Mouse (Mus musculus) right cerebral cortex, postnatal 10 days (tissue): ENCODE results near the gene Enah.

Experiments
- DNase-seq, 2 experiments: peaks; one replicate each; pipeline ENCODE4 v3.0.0; 2021; ENCODE audit warnings: low spot score in 2 of 2

Gene Enah

DNA sequence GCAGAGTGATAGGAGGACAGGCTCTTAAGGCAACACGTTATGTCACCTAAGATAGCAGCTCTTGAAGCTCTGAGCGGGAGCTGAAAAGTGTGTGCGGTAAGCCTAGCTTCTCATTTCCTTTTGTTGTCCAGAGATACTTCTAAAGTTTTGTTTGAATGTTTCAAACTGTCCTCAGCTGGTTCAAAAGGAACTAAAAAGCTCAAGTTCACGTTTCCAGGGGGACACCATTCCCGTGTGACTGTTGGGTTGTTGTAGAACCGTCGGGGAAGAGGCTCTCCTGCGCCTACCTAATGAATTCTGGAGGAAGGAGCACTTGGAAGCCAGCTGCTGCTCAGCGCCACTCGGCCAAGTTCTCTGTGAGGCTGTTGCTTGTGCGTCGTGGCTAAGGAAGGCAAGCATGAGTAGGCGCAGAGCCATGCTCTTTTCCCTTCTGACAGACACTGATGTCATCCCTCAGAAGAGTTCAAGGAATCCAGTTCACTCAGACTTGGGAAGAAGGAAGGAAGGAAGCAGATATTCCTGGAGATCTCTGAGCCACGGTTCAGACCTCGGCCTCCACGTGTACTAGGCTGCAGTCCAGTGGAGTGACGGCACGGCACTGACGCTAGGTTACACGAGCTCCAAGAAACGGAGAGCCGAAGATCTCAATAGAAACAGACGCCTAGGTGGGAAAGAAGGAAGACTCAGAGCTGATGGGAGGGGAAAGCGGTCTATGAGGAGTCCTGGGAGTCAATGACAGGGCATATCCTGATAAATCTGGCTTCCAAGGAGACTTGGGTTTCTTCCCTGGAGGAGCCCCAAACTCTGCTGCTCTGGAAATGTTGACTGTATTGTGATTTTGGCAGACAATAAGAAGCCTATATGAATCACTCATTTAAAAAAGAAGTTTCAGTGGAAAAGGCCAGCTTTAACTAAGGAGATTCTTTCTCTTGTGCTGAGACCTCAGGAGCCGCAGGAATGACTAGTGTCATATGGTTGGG lies 8.7 kb upstream of the Enah start:
- DNase-seq = peak in 1 of 2 experiments; percentile 38

- DNase-seq = no peak
These were observed 7.7 kb upstream of the Enah start for GRCm38 (mm10) chr1:182027426-182027979.

DNA sequence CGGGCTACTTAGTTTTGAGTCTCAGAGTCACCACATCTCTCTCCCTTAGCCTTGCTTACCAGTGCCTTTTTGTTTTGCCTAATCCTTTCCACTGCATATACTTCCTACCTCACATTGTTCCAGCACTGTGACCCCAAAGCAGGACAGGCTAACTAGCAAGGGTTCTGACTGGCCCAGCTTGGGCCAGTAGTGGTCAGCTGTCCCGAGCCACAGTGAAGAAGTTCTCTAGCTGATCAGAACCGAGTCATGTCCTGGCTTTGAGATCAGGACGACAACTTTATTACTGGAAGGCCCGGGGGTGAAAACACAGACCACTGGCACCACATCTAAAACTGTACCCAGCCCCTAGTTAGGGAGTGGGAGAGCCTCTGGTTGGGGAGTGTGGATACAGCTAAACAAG lies 7.0 kb upstream of the Enah start:
- no peak for DNase-seq

GRCm38 (mm10) chr1:182026120-182026519 lies 6.3 kb upstream of the Enah start:
- no peak for DNase-seq

GRCm38 (mm10) chr1:182021691-182022299 lies 2.0 kb upstream of the Enah start:
- no peak for DNase-seq

DNA sequence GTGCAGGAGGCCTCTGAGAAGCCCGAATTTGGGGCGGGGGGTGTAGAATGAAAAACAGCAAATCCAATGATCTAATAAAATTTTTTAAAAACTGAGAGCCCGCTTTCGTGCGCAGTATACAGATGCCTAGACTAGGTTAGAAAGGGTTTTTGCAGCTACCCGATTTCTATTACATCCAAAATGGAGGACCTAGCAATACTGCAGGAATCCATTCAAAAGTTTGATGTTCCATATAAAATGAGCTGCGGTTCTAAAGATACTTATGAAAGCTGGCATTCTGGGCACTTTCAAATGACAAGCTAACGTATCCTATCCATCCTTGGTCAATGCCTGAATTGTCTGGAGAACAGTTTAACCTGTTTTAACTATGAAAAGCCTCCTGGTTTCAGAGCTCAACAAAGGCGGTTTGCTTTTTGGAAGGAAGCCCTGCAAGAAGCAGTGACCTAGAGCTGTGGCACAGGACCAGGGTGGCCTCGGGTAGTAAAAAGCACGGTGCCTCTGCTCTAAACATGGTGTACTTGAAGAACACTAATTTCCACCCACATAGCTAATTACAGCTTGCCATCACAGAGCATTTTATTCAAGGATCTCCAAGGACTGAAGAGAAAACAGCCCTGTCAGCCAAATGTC lies 1.2 kb upstream of the Enah start:
- DNase-seq = peak; percentile 67 to 73

- DNase-seq = peak; percentile 47 to 57
These were observed 394 bp downstream of the Enah start for GRCm38 (mm10) chr1:182019266-182019925.

- peak; percentile 65 to 74 for DNase-seq
These were observed 1.2 kb downstream of the Enah start for GRCm38 (mm10) chr1:182018397-182019265.

- DNase-seq = no peak
These were observed 14.0 kb downstream of the Enah start for GRCm38 (mm10) chr1:182005831-182006230.

GRCm38 (mm10) chr1:181998673-181999072 lies 21.1 kb downstream of the Enah start:
- no peak for DNase-seq

DNA sequence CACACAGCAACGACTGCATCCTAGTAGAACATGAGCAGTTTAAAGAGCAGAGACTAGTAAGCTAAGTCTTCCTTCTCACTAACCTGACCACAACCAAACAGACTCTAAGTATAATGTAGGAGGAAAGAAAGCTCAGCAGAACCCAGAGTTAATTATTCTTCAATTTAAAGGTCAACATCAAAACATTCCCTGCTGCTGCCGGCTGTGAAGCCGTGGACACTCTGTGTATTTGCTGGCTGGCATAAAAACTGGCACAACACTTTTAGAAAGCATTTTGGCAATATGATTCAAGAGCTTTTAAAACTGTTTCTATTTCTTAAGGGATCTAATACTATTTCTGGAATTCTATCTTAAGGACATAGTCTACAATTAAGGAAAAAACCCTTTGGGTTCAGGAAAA lies 22.0 kb downstream of the Enah start:
- DNase-seq = no peak

GRCm38 (mm10) chr1:181993597-181993996 lies 26.2 kb downstream of the Enah start:
- DNase-seq = no peak

DNA sequence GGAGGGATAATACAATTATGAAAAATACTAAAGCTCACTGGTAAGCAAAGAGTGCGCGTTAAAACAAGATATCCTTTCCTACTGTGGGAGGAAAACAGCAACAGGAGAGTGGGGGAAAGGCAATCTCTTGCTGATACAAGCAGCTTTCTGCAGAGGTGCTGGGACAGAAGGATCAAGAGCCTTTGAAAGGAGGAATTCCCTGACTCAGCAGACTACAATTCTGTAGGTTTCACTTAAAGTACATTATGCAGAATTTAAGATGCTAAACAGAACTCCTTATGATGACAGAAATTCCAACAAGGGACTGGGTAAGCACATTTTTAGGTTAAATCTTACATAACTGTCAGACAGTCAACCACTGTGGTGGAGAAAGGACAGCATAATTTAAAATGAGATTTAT lies 31.4 kb downstream of the Enah start:
- DNase-seq = no peak

- DNase-seq = no peak
These were observed 32.6 kb downstream of the Enah start for GRCm38 (mm10) chr1:181987226-181987625.

DNA sequence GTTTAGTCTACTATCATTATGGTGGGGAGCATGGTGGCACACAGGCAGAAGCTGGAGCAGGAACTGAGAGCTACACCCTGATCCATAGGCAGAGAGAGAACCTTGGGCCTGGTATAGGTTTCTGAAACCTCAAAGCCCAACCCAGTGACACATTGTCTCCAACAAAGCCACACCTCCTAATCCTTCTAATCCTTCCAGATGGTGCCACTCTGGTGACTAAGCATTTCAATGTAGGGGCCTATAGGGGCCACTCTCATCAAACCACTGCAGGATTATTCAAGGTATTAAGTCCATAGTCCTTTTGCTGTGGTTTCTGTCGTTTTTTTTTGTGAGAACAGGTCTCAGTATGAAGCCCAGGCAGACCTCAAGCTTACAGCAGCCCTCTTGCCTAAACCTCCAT lies 33.9 kb downstream of the Enah start:
- no peak for DNase-seq

GRCm38 (mm10) chr1:181984811-181985210 lies 35.0 kb downstream of the Enah start:
- no peak for DNase-seq

GRCm38 (mm10) chr1:181980017-181980719 lies 39.6 kb downstream of the Enah start:
- peak; percentile 49 to 66 for DNase-seq

DNA sequence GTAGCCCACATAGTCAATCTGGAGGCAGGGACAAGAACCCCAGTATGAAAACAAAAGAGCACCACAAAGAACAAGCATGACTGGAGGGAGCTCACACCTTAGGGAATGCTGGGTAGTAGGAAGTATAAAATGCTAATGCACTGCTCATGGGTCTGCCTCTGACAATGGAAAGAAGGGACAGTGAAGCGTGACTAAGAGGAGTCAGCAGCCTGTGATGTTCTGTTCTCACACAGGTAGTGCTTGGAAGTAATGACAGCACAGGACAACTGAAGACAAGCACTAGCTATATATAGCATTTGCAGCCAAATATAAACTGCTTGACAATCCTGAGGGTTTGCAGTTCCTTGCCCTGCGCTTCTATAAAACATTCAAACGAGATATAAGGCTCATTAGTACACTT lies 44.3 kb downstream of the Enah start:
- DNase-seq = no peak

- no peak for DNase-seq
These were observed 44.9 kb downstream of the Enah start for GRCm38 (mm10) chr1:181974897-181975296.

- DNase-seq = no peak
These were observed 54.5 kb downstream of the Enah start for GRCm38 (mm10) chr1:181965277-181965676.
